Mouse (Mus musculus) c-Kit-positive CD71-negative TER-119-negative erythroid progenitor cells, embryonic 14.5 days (primary cell): ENCODE results near the gene Hist2h2ab.
"Not testable (repeated sequence)": the region's sequence is repeated elsewhere in the genome, so short reads cannot be mapped to it uniquely, and the experiment has no call there.

Experiments used
- DNase-seq: peaks from one replicate; pipeline ENCODE4 v3.0.0-alpha.2; 2013; ENCODE audit warnings: low read depth

Hist2h2ab gene

DNA sequence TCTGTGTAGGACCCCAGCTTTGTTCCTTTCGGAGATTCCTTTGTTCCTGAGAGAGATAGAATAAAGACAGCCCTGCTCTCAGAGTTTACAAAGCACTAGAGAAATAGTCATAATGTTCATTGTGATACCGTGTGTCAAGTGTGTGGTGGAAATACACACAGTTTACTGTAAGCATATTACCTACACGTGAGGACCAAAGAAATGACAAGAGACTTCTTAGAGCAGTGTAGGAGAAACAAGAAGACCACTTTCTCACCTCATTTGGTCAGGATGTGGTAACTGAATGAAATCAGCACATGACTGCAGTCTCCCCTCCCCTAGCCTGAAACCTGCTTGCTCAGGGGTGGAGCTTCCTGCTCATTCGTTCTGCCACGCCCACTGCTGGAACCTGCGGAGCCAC, 21.5 kb upstream of the Hist2h2ab start:
- no peak for DNase-seq

DNA sequence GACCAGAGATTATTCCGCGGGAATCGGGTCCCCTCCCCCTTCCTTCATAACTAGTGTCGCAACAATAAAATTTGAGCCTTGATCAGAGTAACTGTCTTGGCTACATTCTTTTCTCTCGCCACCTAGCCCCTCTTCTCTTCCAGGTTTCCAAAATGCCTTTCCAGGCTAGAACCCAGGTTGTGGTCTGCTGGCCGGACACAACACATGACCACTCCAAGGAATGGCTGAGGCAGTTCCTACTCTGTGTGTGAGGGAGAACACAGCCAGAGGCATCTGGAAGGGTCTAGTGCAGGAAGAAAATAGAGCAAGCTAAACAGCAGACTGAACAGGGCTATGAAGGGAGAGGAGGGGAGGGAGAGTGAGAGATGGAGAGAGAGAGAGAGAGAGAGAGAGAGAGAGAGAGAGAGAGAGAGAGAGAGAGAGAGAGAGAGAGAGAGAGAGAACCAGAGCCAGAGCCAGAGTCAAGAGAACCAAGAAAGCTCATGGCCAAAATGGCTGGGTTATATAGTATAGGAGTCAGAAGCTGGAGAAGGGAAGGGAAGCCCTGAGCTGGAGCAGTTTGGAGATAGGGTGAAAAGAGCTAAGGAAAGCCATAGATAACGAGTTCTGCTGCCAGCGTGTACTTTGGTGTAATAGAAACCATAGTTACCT, 20.9 kb upstream of the Hist2h2ab start:
- DNase-seq = not testable (repeated sequence)

DNA sequence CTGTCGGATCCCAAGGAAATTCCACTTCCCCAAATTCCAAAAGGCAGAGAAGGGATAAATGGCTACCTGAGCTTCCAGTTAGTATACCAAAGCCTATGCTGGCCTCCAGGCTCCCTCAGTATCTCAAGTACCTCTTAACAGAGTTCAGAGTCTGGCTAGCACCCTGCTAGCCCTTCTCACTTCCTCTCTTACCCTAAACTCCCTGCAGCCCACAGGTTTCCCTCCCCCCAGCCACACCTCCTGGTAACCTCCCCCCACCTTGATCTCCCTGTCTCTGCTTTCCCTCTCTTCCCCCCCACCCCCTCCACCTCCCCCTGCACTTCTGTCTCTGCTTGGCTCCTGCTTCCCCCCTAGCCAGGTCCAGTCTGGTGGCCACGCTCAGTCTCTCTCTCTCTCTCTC, 19.9 kb upstream of the Hist2h2ab start:
- no peak for DNase-seq

DNA sequence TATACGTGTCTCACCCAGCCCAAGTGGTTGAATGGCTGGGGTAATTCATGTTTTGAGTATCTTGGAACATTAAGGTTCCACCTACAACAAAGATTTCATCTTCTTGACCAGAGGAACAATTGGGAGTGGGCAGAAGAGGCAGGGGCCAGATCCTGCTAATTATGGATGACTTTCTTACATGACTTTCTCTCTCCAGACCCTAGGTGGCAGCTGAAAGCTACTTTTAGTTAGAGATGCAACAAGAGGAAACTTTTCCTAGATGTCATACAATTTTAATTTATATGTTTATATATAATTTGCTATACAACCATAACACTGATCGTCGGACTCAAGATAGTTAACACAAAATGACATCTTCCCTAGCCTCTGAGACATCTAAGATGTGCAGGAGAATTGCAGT, 11.8 kb upstream of the Hist2h2ab start:
- DNase-seq = no peak

DNA sequence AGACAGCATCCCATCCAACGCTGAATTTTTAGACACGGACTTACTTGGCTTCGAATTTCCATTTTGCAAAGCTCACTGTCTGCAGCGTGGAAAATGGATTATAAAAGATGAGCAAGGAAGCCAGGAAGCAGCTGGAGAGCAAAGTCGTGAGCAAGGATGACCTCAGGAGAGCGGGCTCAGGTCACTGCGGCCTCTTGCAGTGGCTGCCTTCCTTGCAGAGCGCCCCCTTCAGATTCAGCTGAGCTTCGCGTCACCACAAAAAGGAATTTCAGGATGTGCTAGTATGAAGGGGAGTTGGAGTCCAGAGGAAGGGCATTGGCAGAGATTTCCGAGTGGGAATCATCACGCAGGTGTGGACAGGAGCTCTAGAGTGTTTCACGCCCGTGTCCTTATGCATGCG, 10.4 kb upstream of the Hist2h2ab start:
- DNase-seq = no peak

DNA sequence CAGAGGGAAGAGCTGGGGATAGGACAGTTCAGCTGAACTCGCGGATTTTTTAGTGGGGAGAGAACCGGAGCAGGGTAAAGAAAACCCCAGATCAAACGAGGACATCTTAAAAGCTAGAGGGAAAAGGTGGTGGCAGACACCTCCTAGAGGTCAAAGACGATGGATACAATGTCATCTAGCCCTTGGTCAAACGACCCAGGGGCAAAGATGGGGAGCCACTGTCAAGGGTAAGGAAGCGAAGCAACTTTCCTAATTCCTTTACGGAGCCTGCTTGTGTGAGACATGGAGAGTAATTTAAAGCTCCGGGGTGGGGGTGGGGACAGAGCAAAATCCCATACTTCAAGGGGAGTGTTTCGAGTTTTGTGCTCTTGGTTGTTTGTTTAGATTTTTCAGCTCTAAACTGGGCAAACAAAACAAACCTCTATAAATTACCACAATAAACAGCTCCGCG, 449 bp upstream of the Hist2h2ab start:
- DNase-seq = no peak

DNA sequence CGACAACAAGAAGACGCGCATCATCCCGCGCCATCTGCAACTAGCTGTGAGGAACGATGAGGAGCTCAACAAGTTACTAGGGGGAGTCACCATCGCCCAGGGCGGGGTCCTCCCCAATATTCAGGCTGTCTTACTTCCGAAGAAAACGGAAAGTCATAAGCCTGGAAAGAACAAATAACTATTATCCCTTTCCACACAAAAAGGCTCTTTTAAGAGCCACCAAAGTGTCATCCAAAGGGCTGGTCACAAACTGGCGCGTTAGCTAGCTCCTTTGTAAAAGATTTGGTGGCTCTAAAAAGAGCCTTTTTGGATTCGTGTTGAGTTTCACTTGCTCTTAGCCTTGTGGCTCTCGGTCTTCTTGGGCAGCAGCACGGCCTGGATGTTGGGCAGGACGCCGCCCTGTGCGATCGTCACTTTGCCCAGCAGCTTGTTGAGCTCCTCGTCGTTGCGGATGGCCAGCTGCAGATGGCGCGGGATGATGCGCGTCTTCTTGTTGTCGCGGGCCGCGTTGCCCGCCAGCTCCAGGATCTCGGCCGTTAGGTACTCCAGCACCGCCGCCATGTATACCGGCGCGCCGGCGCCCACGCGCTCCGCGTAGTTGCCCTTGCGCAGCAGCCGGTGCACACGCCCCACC, 583 bp downstream of the Hist2h2ab start:
- not testable (repeated sequence) for DNase-seq

DNA sequence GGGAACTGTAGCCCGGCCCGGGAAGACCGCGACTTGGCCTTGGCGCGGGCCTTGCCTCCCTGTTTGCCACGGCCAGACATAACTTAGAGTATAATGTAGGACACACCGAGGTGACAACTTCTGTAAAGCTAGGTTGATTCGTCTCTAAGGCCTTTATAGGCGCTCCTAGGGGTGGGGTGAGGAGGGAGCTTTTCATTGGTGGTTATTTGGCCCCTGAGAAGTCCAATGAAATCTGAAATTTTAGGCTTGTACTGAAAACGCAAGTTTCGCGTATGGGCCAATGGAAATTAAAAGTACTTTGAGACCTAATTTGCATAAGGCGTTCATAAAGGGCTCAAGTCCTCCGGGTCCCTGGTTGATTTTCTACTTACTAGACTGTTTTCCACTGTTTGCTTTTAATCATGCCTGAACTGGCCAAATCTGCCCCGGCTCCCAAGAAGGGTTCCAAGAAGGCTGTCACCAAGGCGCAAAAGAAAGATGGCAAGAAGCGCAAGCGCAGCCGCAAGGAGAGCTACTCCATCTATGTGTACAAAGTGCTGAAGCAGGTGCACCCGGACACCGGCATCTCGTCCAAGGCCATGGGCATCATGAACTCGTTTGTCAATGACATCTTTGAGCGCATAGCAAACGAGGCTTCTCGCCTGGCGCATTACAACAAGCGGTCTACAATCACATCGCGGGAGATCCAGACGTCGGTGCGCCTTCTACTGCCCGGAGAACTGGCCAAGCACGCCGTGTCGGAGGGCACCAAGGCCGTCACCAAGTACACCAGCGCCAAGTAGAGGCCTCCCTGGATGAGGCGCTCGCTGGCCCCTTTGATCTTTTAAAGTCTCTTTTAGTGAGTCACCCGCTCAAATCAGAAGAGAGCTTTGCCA, 1.3 kb downstream of the Hist2h2ab start, which contains the start of the genes Hist2h2ac and Hist2h2be:
Gene Hist2h2ac, minus strand, starts transcription at position 116 of the 875 bp plus-strand sequence.
Gene Hist2h2be, plus strand, starts transcription at position 355 of the 875 bp plus-strand sequence.
- DNase-seq = peak; percentile 96

DNA sequence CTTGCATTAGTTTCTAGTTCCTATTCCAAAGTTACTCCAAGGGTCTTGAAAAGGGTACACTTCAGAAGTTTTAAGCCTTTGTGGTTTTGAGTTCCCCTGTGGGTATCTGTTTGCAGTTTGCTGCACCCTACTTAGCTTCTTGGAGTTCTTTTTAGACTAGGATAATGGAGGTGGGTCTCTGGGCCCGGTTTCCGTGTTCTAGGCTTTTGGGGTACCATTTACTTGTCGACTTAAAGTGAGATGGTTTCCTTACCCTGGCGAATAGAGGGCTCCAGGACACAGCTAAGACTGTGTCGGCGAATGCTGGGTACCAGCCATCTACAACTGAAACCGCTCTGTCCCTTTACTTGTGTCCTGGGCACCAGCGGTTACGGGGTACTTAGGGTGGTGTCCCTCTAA, 2.0 kb downstream of the Hist2h2ab start:
- DNase-seq = no peak

DNA sequence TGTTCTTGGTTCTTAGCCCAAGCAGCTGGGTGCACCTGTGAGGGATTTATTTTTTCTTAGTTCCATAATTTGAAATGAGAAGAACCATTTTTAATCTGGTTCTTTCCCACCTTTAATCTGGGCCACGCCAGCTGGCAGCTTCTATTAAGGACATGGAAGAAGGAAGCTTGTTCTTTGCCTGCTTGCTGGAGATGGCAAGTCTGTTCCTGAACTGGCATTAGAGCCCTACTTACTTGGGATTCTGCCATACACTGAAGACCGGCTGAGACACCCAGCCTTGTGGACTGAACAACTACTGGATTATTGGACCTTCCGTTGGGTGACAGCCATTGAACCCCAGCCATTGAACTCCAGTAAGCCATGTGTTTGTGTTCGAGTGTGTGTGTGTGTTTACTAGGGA, 3.1 kb downstream of the Hist2h2ab start:
- DNase-seq = no peak

DNA sequence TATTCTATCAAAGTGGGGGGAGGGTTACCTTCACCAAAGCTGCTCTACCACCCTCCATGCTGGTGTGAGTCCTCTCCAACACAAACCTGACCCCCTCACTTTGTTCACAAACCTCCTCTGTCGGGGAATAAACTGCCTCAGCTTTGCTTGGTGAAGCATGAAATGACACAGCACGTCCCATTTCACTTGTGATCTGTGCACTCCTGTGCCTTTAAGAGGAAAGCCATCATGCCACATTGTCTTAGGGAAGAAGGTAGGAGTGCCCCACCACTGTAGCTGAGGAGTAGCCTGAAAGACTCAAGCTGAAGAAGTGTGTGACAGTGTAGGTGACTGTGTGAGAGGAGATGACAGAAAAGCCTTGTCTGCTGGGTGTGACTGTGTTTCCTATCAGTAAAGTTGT, 5.8 kb downstream of the Hist2h2ab start:
- DNase-seq = no peak

DNA sequence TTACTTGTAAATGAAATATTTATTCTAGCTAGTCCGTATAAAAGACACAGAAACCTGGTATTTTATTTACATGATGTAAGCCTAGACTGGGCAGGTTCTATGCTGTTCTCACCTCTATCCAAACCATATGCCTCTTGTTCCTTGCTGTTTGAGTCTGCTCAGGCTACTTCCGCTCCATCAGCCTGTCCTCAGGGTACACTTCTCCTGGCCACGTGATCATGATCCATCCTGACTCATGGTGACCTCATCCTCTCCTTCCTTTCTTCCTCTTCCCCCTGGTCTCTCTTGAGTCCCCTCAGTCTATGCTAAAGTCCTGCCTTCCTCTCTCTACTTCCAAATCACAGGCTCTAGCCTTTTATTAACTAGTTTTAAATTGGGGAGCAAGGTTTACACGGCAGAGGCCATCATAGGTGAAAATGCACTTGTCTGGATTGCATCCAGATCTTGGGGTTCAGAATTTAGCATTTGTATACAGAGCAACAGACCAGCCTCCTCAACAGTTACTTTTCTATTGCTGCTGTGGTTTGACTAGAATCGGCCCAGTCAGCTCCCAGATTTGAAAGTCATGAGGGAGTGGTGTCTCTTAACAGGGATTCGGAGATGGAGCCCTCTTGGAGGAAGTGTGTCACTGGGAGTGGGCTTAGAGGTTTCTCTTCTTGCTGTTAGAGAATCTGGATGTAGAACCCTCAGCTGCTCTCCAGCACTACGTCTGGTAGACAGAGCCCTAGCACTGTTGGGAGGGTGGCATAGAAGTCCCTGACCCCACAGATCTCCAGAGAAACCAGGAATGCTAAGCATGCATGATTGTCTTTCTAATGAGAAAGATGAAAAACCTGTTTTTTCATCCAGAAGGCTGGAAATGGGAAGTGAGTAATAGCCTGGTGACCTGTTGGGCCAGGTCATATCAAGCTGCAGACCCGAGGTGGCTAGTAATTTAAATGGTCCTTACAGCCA, 7.3 kb downstream of the Hist2h2ab start:
- no peak for DNase-seq

DNA sequence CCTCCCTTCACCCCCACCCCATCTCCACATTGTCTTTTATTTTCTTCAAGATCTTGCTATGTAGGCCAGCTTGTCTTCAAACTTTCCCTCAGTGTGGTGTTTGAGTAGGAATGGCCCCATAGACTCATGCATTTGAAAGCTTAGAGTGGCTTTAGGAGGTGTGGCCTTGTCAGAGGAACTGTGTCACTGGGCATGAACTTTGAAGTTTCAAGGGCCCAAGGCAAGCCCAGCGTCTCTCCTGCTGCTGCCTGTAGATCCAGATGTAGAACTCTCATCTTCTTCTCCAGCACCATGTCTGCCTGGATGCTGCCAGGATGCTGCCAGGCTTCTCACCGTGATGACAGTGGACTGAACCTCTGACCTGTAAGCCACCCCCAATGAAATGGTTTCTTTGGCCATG, 9.2 kb downstream of the Hist2h2ab start:
- no peak for DNase-seq

DNA sequence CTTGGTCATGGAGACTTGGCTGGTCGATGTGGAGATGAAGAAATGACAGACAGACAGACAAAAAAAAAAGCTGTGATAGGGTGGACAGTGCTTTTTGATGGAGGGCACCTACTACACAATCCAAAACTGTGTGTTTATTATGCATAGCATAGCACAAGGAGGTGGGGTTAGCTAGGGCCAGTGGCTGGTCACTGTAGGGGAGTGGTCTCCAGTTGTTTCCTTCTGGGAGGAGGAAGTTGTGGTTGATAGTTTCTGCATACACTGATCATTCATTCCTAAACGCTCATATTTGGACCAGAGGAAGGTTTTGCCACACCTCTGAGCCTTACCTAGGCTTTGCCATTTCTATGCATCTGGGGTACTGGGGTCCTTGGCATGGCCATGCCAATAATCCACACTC, 10.7 kb downstream of the Hist2h2ab start:
- no peak for DNase-seq

DNA sequence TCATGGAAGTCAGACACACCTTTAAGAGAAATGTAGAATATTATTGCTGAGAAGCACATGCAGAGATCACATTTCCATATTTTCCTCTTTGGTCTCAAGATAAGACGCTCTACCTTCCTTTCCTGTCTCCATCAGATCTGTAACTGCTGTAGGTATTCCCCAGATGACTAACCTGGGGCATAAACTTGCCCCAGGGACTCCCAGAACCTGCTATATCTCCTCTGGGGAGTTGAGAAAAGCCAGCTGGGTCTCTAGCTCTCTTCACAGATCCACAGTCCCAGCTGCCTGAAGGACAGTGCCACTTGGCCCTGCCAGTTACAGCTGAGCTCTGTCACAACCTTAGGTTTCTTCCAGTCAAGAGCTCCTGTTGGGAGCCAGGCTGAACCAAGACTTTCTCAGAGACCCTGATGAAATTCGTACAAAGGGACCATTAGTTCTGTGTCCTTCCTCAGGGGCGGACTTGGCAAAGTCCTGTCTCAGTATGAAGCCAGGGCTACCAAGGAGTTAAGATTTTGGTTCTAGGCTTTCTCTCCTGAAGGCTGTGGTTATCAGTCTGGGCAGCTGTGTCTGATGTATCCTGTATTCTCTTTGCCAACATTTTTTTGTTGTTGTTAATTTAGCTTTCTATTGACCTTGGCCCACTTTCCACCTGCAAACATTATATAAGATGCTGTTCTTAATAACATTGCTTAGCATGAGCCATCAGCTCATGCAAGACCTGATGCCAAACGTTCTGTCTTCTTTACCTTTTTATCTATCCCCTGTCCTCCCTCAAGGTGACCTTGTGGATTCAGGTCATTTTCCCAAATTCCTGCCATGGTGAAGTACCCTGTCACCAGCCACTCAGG, 11.5 kb downstream of the Hist2h2ab start:
- no peak for DNase-seq

DNA sequence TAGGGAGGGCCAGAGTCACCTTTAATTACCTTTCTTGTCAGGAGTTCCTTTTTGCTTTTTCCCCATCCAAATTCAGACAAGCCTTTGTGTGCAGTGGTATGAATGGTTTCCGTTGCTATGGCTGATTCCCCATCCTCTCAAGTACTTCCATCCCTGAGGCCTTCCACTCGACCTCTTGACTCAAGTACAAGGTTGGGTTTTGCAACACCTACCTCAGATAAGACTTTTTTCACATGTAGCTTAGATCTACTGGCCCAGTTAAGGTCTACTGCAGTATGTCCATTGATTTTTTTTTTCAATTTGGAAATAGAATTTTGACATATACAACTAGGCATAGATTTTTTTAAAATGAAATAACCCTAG, 12.1 kb downstream of the Hist2h2ab start:
- DNase-seq = no peak

DNA sequence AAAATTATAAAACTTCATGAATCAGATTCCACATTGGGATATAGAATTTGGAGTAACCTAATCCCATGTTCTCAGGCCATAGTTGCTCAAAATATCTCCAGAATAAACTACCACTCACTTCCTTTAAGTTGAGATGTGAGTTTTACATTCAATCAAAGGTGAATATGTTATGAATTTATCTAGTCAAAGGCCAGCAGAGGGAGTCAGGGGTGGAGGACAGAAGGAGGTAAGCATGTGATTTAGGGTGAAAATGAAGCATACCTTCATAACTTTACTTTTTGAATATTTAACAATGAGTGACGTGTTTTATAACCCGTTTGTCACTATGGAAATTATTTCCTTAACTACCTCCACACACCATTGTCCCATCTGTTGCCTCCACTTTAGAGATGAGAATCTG, 15.2 kb downstream of the Hist2h2ab start:
- no peak for DNase-seq

DNA sequence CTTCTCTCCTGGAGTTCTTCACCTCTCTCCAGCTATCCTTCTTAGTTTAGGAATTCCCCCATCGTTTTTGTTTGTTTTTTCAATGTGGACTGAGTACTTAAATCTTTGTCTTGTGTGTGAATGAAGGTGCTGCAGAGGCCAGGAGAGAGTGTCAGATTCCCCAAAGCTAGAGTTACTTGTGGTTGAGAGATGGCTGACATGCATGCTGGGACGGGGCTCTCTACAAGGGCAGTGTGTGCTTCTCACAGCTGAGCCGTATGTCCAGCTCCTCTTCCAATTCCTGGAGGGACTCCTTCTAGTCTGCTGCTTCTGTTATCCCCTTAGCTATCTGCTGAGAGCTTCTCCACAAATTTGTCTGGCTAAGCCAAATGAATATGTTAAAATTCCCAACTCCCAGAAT, 16.2 kb downstream of the Hist2h2ab start:
- no peak for DNase-seq

DNA sequence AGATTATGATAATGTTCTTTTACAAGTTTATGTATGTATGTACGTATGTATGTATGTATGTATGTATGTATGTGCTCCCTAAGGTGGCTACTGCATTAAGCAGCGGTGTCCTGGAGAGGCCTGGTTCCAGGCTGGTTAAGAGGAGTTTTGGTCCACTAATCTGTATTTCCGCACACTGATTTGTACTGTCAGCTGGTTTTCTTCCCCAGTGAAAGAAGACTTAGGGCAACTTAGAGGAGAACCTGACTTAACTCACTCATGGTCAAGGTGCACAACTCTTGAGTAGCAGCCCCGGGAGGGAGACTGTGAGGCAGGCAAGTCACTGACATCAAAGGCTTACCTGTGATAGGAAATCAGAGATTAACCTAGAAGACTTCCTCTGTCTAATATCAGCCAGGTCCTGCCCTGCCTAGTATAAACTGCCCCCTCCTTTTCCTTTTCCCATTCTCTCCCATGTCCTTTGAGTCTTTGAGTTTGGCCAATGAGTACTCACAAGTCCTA, 17.2 kb downstream of the Hist2h2ab start:
- no peak for DNase-seq

DNA sequence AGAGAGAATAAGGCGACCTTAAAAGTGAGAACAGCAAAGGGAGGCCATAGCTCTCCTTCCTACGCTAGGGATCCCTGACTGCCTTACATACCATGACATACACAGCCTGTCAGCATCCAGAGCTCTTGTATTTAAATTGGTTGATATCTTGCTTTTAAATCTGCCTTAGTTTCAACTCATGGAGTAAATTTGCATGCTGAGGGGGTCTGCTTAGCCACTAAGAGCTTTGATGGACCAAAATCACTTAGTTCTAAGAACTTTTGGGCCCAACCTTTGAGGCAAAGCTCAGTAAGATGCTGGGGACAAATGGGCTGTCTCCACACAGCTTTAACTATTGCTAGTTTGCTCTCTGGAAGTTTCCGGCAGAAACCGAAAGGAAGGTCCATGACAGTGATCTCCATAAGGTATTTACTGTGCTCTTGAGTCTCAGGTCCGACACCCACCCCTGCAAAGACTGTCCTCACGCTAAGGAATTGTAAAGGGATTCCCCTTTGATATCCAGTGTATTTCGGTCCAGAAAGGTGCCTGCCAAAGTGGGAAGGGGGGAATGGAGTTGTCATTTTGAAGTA, 17.8 kb downstream of the Hist2h2ab start:
- no peak for DNase-seq
